Mouse (Mus musculus) testis, adult 2 months (tissue): ENCODE measurements around the gene Ecm2.

Experiments
- CTCF ChIP-seq: fragments of 200-500 bp; IDR thresholded peaks from 2 replicates; pipeline ENCODE4 v1.5.1; 2012; ENCODE audit warnings: low read depth, mild to moderate bottlenecking, inconsistent platforms, low read length, moderate library complexity; ENCODE audit not compliant: control insufficient read depth, insufficient read depth, insufficient replicate concordance
- POLR2A ChIP-seq: fragments of 200-500 bp; IDR thresholded peaks from 2 replicates; pipeline ENCODE4 v1.6.1; 2012; ENCODE audit warnings: low read depth, mild to moderate bottlenecking, inconsistent platforms, low read length, moderate library complexity; ENCODE audit not compliant: control insufficient read depth

GRCm38 (mm10) chr13:49485388-49485787 lies 19.2 kb upstream of the Ecm2 start:
- no peak for TF ChIP-seq POLR2A
- no peak for TF ChIP-seq CTCF
